Mouse (Mus musculus): ENCODE measurements around the gene Stx6. TPM values are rescaled to one million over a fixed set of nuclear protein-coding genes. Genes with fewer than 3 reads are reported as not detected.

Stx6 gene
- polyA plus RNA-seq, 1 experiment from 2014 or later, result 46.7 TPM

- Histone ChIP-seq H3K79me2 (ENCODE audit: inconsistent target) (no peaks in the 10 kb centered on the region), H3K4me3 (ENCODE audit: inconsistent target) (no peak overlapping the region), H3K36me3 (ENCODE audit: inconsistent target) (no peaks in the 10 kb centered on the region), H3K27ac (no peak overlapping the region)
- 68% methylated on average over 11 of the region's 11 CpGs for WGBS (ENCODE audit: missing documents)
Observed at GRCm38 (mm10) chr1:155222101-155222669, 63.7 kb downstream of the Stx6 start.

- H3K79me2 ChIP-seq (ENCODE audit: inconsistent target), result no peaks in the 10 kb centered on the region
- H3K36me3 ChIP-seq (ENCODE audit: inconsistent target), result no peaks in the 10 kb centered on the region
- no peak overlapping the region for H3K27ac ChIP-seq
- WGBS (ENCODE audit: missing documents), result 7% methylated on average over 6 of the region's 6 CpGs
- no peak overlapping the region for H3K4me3 ChIP-seq (ENCODE audit: inconsistent target)
Observed at GRCm38 (mm10) chr1:155223036-155223435, 64.5 kb downstream of the Stx6 start.

DNA sequence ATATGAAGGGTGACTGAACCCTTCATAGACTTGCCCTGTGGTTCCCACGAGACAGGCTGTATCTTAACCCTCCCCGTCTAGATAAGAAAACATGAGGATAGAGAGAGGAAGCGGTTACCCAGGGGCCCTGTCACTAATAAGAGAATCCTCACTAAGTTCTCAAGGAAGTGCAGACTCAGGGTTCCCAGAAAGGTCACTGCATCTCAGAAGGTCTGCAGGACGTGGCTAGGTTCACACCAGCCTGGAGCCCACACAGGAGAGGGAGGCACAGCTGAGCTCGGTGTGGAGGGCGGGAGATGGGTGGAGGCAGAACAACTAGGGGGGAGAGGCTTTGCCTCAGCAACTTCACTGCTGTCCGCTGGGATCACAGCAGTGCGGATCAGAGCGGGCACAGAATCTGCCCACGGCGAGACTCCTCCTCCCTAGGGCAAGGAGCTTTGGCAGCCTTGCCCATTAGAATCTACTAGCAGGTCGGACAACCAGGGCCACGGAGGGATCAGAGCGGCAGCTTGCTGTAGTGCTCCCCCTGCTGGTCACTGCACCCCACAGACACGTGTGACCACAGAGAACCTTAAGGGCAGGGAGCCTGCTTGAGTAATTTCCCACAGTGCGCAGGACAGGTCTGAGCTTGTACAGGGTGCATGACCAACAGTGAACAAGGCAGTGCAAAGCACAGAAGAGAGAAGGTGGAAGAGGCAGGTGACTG lies 65.5 kb downstream of the Stx6 start:
- Histone ChIP-seq H3K4me3 (ENCODE audit: inconsistent target) (no peak overlapping the region), H3K27ac (no peak overlapping the region)
- WGBS (ENCODE audit: missing documents), result 15% methylated on average over 16 of the region's 16 CpGs

DNA sequence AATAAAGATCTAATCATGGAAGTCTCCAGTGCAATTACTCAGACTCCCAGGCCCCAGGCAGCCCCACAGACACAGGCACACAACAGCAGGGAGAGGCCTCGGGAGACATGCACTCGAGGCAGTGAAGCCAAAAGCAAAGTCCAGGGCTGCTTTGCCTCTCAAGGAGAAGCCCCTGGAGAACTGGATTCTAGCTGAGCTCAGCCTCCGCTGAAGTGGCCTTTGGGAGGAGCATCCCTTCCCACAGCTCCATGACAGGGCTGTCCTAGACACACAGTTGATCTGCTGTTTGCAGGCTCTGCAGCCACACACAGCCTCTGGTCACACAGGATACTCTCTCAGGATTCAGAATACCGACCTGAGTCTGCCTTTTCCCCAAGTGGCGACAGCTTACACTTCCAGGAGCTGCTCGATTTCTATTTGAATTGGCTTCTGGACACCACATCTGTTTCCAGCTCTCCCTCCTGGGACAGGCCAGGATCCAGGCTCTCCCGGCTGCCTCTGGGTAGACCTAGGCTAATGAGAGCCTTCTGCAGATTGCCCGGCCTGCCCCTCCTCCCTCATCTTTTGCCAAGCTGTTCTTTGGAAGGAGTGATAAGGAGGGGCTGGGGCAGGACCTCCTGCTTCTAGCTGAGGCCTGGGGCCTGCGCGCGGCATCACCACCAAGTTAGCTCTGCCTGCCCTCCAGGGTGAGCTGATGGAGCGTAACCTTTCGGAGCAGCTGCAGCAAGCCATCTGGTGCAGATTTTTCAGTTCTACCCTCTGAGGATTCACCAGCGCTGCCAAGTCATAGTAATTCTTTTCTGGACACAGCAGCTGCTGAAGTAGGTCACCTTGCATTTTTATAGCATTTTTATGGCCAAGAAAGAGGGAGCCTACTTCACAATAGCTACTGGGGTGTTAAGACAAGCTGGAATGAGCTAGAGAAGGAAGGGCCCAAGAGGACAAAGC lies 71.2 kb downstream of the Stx6 start:
- Histone ChIP-seq H3K27ac (no peak overlapping the region), H3K4me3 (ENCODE audit: inconsistent target) (no peak overlapping the region), H3K36me3 (ENCODE audit: inconsistent target) (no peaks in the 10 kb centered on the region), H3K79me2 (ENCODE audit: inconsistent target) (no peaks in the 10 kb centered on the region)
- WGBS (ENCODE audit: missing documents), result 94% methylated on average over 14 of the region's 14 CpGs

More for the DNA sequence above, 65.5 kb downstream of the Stx6 start:
- no peaks in the 10 kb centered on the region for H3K79me2 ChIP-seq (ENCODE audit: inconsistent target)
- no peaks in the 10 kb centered on the region for H3K36me3 ChIP-seq (ENCODE audit: inconsistent target)

DNA sequence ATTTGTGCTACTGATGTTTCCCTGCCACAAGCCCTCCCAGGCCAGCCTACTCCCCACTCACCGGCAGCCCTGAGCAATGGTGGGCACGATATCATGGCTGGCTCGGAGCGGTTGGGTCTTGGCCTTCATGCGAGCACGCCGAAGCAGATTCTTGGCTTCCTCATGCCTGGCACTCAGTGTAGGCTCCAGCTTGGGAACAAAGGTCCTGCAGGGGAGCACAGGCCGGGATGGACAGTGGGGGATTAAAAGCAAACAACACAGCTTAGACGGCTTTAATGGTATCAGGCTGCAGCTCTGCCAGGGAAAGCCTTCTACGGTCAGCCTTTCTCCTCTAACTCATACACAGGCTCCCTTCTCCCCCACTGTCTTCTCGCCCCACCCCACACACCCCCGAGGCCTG lies 73.9 kb downstream of the Stx6 start:
- no peak overlapping the region for H3K27ac ChIP-seq
- H3K36me3 ChIP-seq (ENCODE audit: inconsistent target), result no peaks in the 10 kb centered on the region
- no peak overlapping the region for H3K4me3 ChIP-seq (ENCODE audit: inconsistent target)
- H3K79me2 ChIP-seq (ENCODE audit: inconsistent target), result no peaks in the 10 kb centered on the region
- WGBS (ENCODE audit: missing documents), result 83% methylated on average over 12 of the region's 12 CpGs

DNA sequence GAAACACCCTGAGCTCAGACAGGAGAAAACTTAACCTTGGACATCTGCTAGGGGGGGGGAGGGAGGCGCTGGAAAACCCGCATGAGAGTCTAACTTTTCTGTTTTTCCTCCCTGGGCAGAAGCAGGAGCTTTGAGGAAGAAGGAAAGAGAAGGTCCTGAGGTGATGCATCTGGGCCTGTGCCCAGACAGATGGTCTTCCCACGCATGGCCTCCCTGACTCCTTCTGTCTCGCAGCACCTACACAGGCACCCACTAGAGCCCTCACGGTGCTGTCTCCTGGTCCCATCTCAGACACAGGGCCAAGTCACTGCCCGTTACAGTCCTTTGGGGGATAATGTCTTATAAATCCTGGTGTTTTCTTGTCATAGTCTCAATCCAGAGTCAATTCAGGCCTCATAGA lies 74.3 kb downstream of the Stx6 start:
- H3K4me3 ChIP-seq (ENCODE audit: inconsistent target), result no peak overlapping the region
- 83% methylated on average over 6 of the region's 6 CpGs for WGBS (ENCODE audit: missing documents)

GRCm38 (mm10) chr1:155233378-155233777 lies 74.9 kb downstream of the Stx6 start:
- no peak overlapping the region for H3K27ac ChIP-seq

More for the DNA sequence above, 74.3 kb downstream of the Stx6 start:
- Histone ChIP-seq H3K79me2 (ENCODE audit: inconsistent target) (no peaks in the 10 kb centered on the region), H3K36me3 (ENCODE audit: inconsistent target) (no peaks in the 10 kb centered on the region), H3K27ac (no peak overlapping the region)

GRCm38 (mm10) chr1:155233931-155234607 lies 75.6 kb downstream of the Stx6 start:
- WGBS (ENCODE audit: missing documents), result 27% methylated on average over 14 of the region's 14 CpGs
- H3K27ac ChIP-seq, result no peak overlapping the region
- H3K4me3 ChIP-seq (ENCODE audit: inconsistent target), result no peak overlapping the region
- no peaks in the 10 kb centered on the region for H3K79me2 ChIP-seq (ENCODE audit: inconsistent target)
- H3K36me3 ChIP-seq (ENCODE audit: inconsistent target), result no peaks in the 10 kb centered on the region

More at GRCm38 (mm10) chr1:155233378-155233777, 74.9 kb downstream of the Stx6 start:
- no peaks in the 10 kb centered on the region for H3K36me3 ChIP-seq (ENCODE audit: inconsistent target)
- H3K79me2 ChIP-seq (ENCODE audit: inconsistent target), result no peaks in the 10 kb centered on the region
- H3K4me3 ChIP-seq (ENCODE audit: inconsistent target), result no peak overlapping the region
- 72% methylated on average over 9 of the region's 9 CpGs for WGBS (ENCODE audit: missing documents)

GRCm38 (mm10) chr1:155235641-155236040 lies 77.1 kb downstream of the Stx6 start:
- no peaks in the 10 kb centered on the region for H3K79me2 ChIP-seq (ENCODE audit: inconsistent target)
- H3K4me3 ChIP-seq (ENCODE audit: inconsistent target), result no peak overlapping the region
- 84% methylated on average over 2 of the region's 2 CpGs for WGBS (ENCODE audit: missing documents)
- H3K27ac ChIP-seq, result no peak overlapping the region
- H3K36me3 ChIP-seq (ENCODE audit: inconsistent target), result no peaks in the 10 kb centered on the region

DNA sequence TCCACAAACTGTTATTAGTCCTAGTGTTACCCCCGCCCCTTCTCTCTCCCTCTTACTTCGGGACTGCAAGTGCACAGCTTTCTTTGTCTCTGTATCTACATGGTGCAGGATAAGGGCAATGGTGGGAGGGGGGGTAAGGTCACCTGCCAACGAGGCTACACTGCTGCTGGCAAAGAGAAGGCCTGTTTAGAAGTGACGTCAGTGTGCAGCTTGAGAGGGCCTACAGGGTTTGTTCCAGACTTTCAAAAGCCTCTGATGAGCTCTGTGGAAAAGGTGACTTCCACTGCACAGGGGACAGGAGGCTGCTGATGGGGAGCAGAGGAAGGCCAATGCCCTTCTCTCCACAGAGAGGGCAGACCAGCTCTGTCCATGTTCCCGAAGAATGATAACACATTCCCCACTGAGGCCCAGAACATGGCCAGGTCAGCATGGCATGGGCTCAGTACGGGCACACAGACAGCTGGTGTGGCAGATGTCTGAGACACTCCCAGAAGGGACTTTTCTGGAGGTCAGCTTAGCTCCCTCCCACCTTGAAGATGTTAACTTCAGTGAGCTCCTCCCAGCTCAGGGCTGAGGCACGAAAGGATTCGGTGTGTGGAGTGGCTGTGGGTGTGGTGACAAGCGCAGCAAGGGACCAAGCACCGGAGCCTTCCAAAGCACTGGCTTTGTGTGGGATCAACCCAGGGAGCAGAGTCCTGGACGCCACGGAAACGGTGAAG lies 78.0 kb downstream of the Stx6 start:
- Histone ChIP-seq H3K27ac (no peak overlapping the region), H3K4me3 (ENCODE audit: inconsistent target) (no peak overlapping the region), H3K79me2 (ENCODE audit: inconsistent target) (no peaks in the 10 kb centered on the region), H3K36me3 (ENCODE audit: inconsistent target) (no peaks in the 10 kb centered on the region)
- 90% methylated on average over 13 of the region's 13 CpGs for WGBS (ENCODE audit: missing documents)

- Histone ChIP-seq H3K36me3 (ENCODE audit: inconsistent target) (no peaks in the 10 kb centered on the region), H3K4me3 (ENCODE audit: inconsistent target) (no peak overlapping the region), H3K79me2 (ENCODE audit: inconsistent target) (no peaks in the 10 kb centered on the region), H3K27ac (no peak overlapping the region)
- WGBS (ENCODE audit: missing documents), result 91% methylated on average over 11 of the region's 11 CpGs
Observed at GRCm38 (mm10) chr1:155237390-155237789, 78.9 kb downstream of the Stx6 start.

GRCm38 (mm10) chr1:155238126-155238525 lies 79.6 kb downstream of the Stx6 start:
- H3K4me3 ChIP-seq (ENCODE audit: inconsistent target), result no peak overlapping the region
- WGBS (ENCODE audit: missing documents), result 92% methylated on average over 5 of the region's 5 CpGs
- H3K79me2 ChIP-seq (ENCODE audit: inconsistent target), result no peaks in the 10 kb centered on the region

DNA sequence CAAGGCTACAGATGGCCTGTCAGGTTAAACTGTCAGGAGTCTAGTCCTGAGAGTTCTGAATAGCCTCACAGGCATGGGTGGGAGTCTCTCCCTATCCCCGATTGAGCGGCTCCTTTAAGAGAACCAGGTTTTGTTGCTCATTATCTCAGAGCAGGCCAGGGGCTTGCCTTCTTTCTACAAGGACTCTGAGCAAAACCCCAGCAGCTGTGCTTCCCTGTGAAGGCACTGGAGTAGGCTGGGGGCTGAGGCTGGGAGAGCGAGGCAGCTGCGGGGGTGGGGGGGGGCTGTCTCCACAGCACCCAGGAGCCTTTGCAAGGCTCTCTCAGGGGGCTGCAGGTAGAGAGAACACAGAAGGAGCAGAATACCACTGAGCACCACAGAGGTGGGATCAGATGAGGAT lies 80.7 kb downstream of the Stx6 start:
- H3K4me3 ChIP-seq (ENCODE audit: inconsistent target), result no peak overlapping the region
- H3K36me3 ChIP-seq (ENCODE audit: inconsistent target), result no peaks in the 10 kb centered on the region
- H3K79me2 ChIP-seq (ENCODE audit: inconsistent target), result no peaks in the 10 kb centered on the region
- no peak overlapping the region for H3K27ac ChIP-seq
- WGBS (ENCODE audit: missing documents), result 100% methylated on average over 4 of the region's 4 CpGs

More at GRCm38 (mm10) chr1:155238126-155238525, 79.6 kb downstream of the Stx6 start:
- H3K27ac ChIP-seq, result no peak overlapping the region
- no peaks in the 10 kb centered on the region for H3K36me3 ChIP-seq (ENCODE audit: inconsistent target)

Measured in macrophage (primary cell).